In the genomic region with DNA sequence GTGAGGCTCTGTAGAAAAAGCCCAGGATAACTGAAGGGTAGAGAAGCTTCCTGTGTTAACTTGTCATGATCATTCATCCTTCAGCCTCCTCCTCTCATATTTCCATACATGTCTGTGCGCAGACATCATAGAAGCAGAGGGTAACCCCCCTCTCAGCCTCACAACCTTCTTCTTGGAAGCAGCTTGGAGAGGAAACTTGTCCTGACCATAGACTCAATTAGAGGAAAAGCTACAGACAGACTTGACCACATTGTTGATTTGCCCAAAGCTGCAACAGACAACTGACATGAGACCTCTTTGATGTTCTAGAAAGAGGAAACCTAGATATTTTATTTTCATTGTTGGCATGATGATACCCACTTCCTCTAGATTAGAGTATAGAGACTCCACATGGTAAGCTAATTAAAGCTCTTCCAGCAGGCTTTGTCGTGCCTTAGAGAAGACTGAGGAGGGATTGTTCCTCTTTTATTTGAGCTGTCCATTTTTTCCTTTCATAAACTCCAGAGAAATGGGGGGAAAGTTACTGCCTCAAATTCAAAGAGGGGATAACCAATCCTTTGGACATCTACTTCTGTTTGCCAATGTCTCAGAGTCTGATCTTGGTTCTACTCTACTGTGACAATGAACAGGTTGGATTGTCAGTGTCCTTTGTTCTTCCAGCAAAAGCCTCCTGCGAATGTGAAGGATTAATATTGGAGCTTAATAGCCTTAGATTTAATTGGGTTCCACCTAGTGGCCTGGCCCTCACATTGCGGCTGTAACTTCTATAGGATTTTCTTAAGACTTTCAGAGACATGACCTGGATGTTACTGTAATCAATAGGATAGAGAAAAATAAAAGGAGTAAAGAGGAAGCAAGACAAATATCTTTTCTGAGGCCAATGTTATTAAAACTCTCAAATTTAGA, we compare ENCODE assay signal across 8 mouse cellular contexts.
DNase-seq lines count a peak whose midpoint lies in the region; ATAC-seq and TF ChIP-seq lines count a peak whose summit lies in the region.

No protein-coding gene starts in this region.

- no peaks in the 10 kb centered on the region for H3K79me2 ChIP-seq in liver, adult 2 months (ENCODE audit: control insufficient read depth, insufficient read depth, low read length)

- H3K4me3 ChIP-seq in forebrain, embryonic 11.5 days (ENCODE audit: low read depth, low read length) = no peak overlapping the region
- H3K4me3 ChIP-seq in forebrain, embryonic 15.5 days = no peak overlapping the region
- H3K4me3 ChIP-seq in liver, adult 2 months (ENCODE audit: insufficient read depth, low read depth, low read length) = no peak overlapping the region
- H3K4me3 ChIP-seq in liver, embryonic 11.5 days (ENCODE audit: low read depth, low read length) = no peak overlapping the region
- H3K4me3 ChIP-seq in stomach, postnatal 0 days (ENCODE audit: low read depth, low read length) = no peak overlapping the region

- TF ChIP-seq POLR2A in liver, adult 2 months (IDR thresholded peaks at IDR 0.05; ENCODE audit: extremely low read depth, insufficient read depth, low read length) = no peak

- H3K27ac ChIP-seq in forebrain, embryonic 11.5 days (ENCODE audit: low read depth, low read length) = no peak overlapping the region
- no peak overlapping the region for H3K27ac ChIP-seq in forebrain, embryonic 15.5 days (replicated peaks)
- no peak overlapping the region for H3K27ac ChIP-seq in liver, adult 2 months (replicated peaks; ENCODE audit: insufficient read depth, low read depth, low read length)
- H3K27ac ChIP-seq in liver, embryonic 11.5 days (ENCODE audit: low read depth, low read length) = no peak overlapping the region
- H3K27ac ChIP-seq in stomach, postnatal 0 days (replicated peaks) = no peak overlapping the region

- TF ChIP-seq CTCF in liver, adult 2 months (IDR thresholded peaks at IDR 0.05; ENCODE audit: low read depth, low read length) = peak; percentile 43
- peak; percentile 79 for TF ChIP-seq CTCF in stomach, postnatal 0 days (IDR thresholded peaks at IDR 0.05; ENCODE audit: low read depth)

- TF ChIP-seq EP300 in stomach, postnatal 0 days (optimal IDR thresholded peaks at IDR 0.05) = no peak

- no peaks in the 10 kb centered on the region for H3K4me1 ChIP-seq in forebrain, embryonic 11.5 days (replicated peaks; ENCODE audit: control insufficient read depth, insufficient read depth, low read length)
- H3K4me1 ChIP-seq in forebrain, embryonic 15.5 days = no peaks in the 10 kb centered on the region
- H3K4me1 ChIP-seq in liver, adult 2 months (ENCODE audit: control insufficient read depth, insufficient read depth, low read length) = no peaks in the 10 kb centered on the region
- H3K4me1 ChIP-seq in liver, embryonic 11.5 days (replicated peaks; ENCODE audit: control insufficient read depth, insufficient read depth, low read length) = no peaks in the 10 kb centered on the region
- H3K4me1 ChIP-seq in stomach, postnatal 0 days (replicated peaks; ENCODE audit: control insufficient read depth, insufficient read depth) = no peaks in the 10 kb centered on the region

- H3K4me2 ChIP-seq in forebrain, embryonic 11.5 days (ENCODE audit: low read depth, low read length, severe bottlenecking) = no peak overlapping the region
- H3K4me2 ChIP-seq in forebrain, embryonic 15.5 days (replicated peaks) = no peak overlapping the region
- H3K4me2 ChIP-seq in liver, embryonic 11.5 days = no peak overlapping the region
- H3K4me2 ChIP-seq in stomach, postnatal 0 days (replicated peaks; ENCODE audit: low read depth) = no peak overlapping the region

- DNase-seq in forebrain, embryonic 11.5 days (ENCODE audit: low spot score) = no peak
- peak; percentile 64 for DNase-seq in liver, adult 2 months (ENCODE audit: extremely low read depth, low read depth, low spot score)
- DNase-seq in liver, embryonic 11.5 days (ENCODE audit: low spot score) = no peak
- peak; percentile 56 for DNase-seq in brain, adult 2 months (ENCODE audit: low read depth, low spot score)
- peak; percentile 17 to 47 for DNase-seq in kidney, postnatal 36 days
- DNase-seq in stomach, postnatal 0 days (ENCODE audit: low spot score) = no peak

- ATAC-seq in forebrain, embryonic 11.5 days (replicated peaks; ENCODE audit: low FRiP score) = 0 out of 2 replicates have a peak, but pooled peaks have one; percentile 36
- no peak for ATAC-seq in forebrain, embryonic 15.5 days (replicated peaks)
- no peak for ATAC-seq in liver, embryonic 11.5 days (replicated peaks; ENCODE audit: low FRiP score)
- no peak for ATAC-seq in stomach, postnatal 0 days (ENCODE audit: low FRiP score, low TSS enrichment)
- no peak for ATAC-seq in erythroid progenitor cell, adult 5-6 weeks (replicated peaks; ENCODE audit: low FRiP score, poor library complexity, severe bottlenecking)

- 44% methylated on average over 4 of the region's 4 CpGs for WGBS in forebrain, embryonic 11.5 days
- 44% methylated on average over 4 of the region's 4 CpGs for WGBS in forebrain, embryonic 15.5 days
- WGBS in liver, adult 2 months = 40% methylated on average over 4 of the region's 4 CpGs
- 45% methylated on average over 4 of the region's 4 CpGs for WGBS in liver, embryonic 11.5 days
- 45% methylated on average over 4 of the region's 4 CpGs for WGBS in stomach, postnatal 0 days

- H3K36me3 ChIP-seq in forebrain, embryonic 11.5 days (ENCODE audit: control insufficient read depth, insufficient read depth, low read length) = no peaks in the 10 kb centered on the region
- H3K36me3 ChIP-seq in forebrain, embryonic 15.5 days = no peaks in the 10 kb centered on the region
- H3K36me3 ChIP-seq in liver, adult 2 months (ENCODE audit: control insufficient read depth, insufficient read depth, low read length) = no peaks in the 10 kb centered on the region
- no peaks in the 10 kb centered on the region for H3K36me3 ChIP-seq in liver, embryonic 11.5 days (ENCODE audit: control insufficient read depth, insufficient read depth, low read length)
- no peaks in the 10 kb centered on the region for H3K36me3 ChIP-seq in stomach, postnatal 0 days (ENCODE audit: control insufficient read depth, insufficient read depth, low read length)

- no peaks in the 10 kb centered on the region for H3K9me3 ChIP-seq in forebrain, embryonic 11.5 days (ENCODE audit: control insufficient read depth, low read length)
- H3K9me3 ChIP-seq in forebrain, embryonic 15.5 days = no peaks in the 10 kb centered on the region
- no peaks in the 10 kb centered on the region for H3K9me3 ChIP-seq in liver, embryonic 11.5 days (ENCODE audit: control insufficient read depth, low read length)
- no peaks in the 10 kb centered on the region for H3K9me3 ChIP-seq in stomach, postnatal 0 days (ENCODE audit: control insufficient read depth, low read length)

- no peaks in the 10 kb centered on the region for H3K27me3 ChIP-seq in forebrain, embryonic 11.5 days (ENCODE audit: control insufficient read depth, insufficient read depth, low read length)
- no peaks in the 10 kb centered on the region for H3K27me3 ChIP-seq in forebrain, embryonic 15.5 days
- no peaks in the 10 kb centered on the region for H3K27me3 ChIP-seq in liver, adult 2 months (ENCODE audit: control insufficient read depth, insufficient read depth, low read length)
- no peaks in the 10 kb centered on the region for H3K27me3 ChIP-seq in liver, embryonic 11.5 days (replicated peaks; ENCODE audit: control insufficient read depth, insufficient read depth, low read length)
- no peaks in the 10 kb centered on the region for H3K27me3 ChIP-seq in stomach, postnatal 0 days (ENCODE audit: control insufficient read depth, insufficient read depth, low read length)

- no peak overlapping the region for H3K9ac ChIP-seq in forebrain, embryonic 11.5 days (ENCODE audit: low read length)
- H3K9ac ChIP-seq in forebrain, embryonic 15.5 days (replicated peaks) = no peak overlapping the region
- no peak overlapping the region for H3K9ac ChIP-seq in liver, adult 2 months (ENCODE audit: low read depth, low read length)
- no peak overlapping the region for H3K9ac ChIP-seq in liver, embryonic 11.5 days (ENCODE audit: low read depth, low read length)
- no peak overlapping the region for H3K9ac ChIP-seq in stomach, postnatal 0 days (ENCODE audit: low read length)

Comparison
In these comparisons a context has a peak if more than half of its experiments do, and no peak if none do; other contexts are left out.
1. DNase-seq: peak in liver, adult 2 months (single experiment), brain, adult 2 months (single experiment) and kidney, postnatal 36 days (2 of 2); none in forebrain, embryonic 11.5 days (single experiment), liver, embryonic 11.5 days (single experiment) and stomach, postnatal 0 days (single experiment).